Mouse (Mus musculus): ENCODE results near the gene H2-T22.
"Not testable (repeated sequence)": the region's sequence is repeated elsewhere in the genome, so short reads cannot be mapped to it uniquely, and the experiment has no call there.

DNA sequence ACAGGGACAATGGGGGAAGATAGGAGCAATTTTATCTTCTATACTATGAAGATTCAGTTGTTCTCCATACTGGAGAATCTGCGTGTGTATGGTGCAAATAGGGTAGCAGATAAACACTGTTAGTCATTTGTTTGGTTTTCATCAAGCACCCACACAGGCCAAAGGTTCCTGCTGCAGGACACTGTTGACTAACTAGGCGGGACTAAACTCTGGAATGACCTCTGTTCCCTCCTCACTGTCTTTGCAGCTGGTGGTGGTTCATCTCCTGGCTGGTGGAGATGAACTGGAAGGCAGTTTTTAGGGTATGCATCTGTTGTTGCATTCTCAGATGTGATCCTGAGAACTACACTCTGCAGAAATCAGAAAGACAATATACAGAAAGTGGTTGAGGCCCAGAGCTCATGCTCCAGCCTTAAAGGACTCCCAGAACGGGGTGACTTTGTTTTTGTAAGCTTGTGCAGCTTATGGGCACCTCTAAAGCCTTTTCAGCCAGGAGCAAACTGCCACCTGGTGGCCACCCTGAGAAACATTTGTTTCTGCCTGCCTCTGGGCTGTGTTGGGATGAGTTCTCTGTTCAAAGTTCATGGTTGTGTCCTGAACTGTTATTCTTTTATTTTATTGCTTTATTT is 7.4 kb downstream of the H2-T22 start:
- not testable (repeated sequence) for TF ChIP-seq CEBPB (IDR thresholded peaks at IDR 0.05; ENCODE audit: low read depth); CTCF (IDR thresholded peaks at IDR 0.05; ENCODE audit: control insufficient read depth, insufficient read depth, insufficient read length)

Data from C2C12 (cell line).